Mouse (Mus musculus) natural killer cell, adult 2 months (primary cell): ENCODE data around the gene Gm9758.
"Not testable (repeated sequence)": the region's sequence is repeated elsewhere in the genome, so short reads cannot be mapped to it uniquely, and the experiment has no call there.

Experiments
- DNase-seq, 2 experiments: peaks; one replicate each; pipeline ENCODE4 v3.0.0; 2022; ENCODE audit warnings: low spot score in 2 of 2

The Gm9758 gene

DNA sequence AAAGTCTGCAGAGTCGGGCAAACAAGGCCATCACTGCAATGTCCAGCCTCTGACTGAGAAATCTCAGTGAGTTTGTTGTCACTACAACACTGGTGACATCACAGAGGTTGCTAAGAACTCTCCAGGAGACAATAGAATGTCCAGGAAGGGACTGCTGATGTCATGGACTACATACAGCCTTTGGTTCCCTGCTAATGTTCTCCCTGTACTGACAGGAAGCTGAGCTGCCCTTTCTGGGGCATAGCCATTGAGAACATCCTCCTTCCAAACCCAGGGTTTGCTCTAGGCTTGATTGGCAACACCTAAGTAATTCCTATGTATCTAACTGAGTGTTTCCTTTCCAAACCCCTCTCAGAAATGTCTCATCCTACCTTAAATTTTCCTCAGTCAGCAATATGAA lies at the start of gene Gm9758:
Gm9758 (minus strand) TSS at position 101 of the 400 bp plus-strand sequence.
- DNase-seq = not testable (repeated sequence)

DNA sequence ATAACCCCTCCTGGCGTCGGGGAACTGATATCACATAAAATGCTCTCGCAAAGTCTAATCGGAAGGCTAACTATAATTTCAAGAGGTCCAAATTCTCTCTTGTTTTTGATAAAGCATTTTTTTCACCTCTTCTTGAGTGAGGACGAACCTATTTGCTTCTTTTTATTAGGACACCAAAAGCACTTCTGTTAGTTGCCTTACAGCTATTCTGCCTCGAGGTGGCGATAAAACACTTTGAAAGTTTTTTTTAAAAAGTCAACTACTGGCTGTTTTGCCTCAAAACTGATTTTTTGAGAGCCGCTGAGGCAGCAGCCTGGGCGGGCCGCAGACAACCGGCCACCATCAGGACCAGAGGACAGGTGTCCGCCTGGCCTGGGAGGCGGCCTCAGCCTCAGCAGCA lies 49.1 kb upstream of the Gm9758 start:
- not testable (repeated sequence) for DNase-seq

DNA sequence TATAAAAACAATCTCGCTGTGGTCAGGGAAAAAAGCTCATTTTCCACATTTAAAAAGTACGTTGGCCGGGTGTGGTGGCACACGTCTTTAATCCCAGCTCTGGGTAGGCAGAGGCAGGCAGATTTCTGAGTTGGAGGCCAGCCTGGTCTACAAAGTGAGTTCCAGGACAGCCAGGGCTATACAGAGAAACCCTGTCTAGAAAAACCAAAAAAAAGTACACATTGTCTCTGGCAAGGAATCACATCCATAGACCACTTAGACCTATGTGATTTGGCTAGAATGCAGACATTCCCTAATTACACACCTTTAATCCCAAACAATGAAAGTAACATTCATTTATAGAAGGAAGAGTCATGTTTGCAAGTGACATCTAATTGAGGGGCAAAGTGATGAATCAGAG lies 46.8 kb upstream of the Gm9758 start:
- not testable (repeated sequence) for DNase-seq

DNA sequence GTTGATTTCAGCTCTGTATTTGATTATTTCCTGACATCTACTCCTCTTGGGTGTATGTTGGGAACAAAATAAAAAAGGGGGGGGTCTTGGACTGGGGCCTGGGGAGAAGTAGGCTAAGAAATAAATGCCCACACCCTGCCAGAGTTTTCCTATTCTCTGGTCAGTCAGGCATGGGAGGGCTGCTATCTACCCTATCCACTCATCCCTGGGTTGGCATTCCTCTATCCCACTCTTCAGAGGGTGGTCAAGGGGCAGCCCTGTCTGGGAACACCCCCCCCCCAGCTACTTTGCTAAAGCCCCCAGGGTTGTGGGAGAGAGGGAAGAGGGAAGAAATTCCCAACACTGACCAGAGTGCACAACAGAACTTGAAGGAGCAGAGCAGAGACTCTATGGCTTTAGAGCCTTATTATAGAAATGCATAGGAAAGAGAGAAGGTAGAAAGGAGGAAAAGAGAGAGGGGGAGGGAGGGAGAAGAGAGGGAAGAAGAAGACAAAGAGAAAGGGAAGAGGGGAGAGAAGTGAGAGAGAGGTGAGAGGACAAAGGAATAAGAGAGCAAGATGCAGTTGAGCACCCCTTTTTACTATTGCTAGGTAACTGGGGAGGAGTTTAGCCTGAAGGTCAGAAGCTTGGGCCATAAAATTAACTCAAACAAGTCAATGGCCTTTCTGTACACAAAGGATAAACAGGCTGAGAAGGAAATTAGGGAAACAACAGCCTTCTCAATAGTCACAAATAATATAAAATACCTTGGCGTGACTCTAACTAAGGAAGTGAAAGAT lies 41.4 kb upstream of the Gm9758 start:
- not testable (repeated sequence) for DNase-seq

DNA sequence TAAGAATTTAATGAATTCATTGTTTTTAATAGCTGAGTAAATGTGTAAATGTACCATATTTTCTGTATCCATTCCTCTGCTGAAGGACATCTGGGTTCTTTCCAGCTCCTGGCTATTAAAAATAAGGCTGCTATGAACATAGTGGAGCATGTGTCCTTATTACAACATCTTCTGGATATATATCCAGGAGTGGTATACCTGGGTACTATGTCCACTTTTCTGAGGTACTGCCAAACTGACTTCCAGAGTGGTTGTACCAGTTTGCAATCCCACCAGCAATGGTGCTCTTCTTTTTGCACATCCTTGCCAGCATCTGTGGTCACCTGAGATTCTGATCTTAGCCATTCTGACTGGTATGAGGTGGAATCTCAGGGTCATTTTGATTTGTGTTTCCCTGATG lies 38.9 kb upstream of the Gm9758 start:
- DNase-seq = not testable (repeated sequence)

DNA sequence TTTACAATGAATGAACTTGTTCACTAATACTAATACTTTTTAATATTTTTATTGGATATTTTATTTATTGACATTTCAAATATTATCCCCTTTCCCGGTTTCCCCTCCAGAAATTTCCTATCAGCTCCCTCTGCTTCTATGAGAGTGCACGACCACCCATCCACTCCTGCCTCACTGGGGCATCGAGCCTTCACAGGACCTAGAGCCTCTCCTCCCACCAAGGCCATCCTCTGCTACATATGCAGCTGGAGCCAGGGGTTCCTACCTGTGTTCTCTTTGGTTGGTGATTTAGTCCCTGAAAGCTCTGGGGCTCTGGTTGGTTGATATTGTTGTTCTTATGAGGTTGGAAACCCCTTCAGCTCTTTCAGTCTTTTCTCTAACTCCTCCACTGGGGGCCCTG lies 38.0 kb upstream of the Gm9758 start:
- DNase-seq = not testable (repeated sequence)

DNA sequence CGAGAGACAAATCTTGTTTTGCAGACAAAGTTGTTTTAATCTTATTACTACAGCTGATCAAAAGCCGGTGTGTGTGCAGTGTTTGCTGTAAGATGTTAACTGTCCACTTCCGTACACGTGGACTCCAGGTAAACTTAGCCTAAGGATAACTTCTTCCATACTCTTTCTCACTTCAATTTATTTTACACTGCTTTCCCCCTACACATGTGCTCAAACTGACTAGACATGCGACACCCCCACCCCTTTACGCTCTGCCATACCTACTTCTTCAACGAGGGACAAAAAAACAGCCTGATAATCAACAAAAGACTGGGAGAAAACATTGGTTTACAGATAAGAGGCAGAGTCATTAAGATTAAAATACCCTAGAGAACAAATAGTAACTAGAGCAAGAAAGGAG lies 37.1 kb upstream of the Gm9758 start:
- DNase-seq = not testable (repeated sequence)

DNA sequence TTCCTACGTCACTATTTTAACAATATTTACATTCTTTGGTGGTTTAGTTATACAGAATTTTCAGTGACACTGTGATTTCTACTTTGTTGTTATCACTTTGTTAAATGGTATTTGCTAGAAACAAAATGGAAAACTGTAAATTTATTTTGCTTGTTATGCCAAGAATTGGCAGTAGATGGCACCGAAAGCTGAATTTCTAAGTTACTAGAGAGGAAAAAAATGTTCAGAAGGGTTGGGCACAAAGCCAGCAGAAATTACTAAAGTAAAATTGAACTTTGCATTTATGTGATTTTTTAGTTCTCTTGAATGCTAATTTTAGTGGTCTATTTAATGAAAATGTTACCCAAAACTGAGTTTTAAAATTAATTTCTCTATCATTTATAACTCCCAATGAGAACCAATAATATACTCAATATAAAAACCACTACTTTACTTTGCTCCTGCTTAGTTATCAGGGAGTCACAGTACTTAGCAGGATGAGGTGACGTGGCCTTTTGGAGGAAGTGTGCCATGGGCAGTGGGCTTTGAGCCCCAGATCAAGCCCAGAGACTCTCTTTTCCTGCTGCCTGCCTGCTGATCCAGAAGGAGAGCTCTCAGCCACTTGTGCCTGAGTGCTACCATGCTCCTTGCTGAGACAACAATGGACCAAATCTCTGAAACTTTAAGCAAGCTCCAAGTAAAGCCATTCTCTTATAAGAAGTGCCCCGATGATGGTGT lies 32.9 kb upstream of the Gm9758 start:
- DNase-seq = not testable (repeated sequence)

DNA sequence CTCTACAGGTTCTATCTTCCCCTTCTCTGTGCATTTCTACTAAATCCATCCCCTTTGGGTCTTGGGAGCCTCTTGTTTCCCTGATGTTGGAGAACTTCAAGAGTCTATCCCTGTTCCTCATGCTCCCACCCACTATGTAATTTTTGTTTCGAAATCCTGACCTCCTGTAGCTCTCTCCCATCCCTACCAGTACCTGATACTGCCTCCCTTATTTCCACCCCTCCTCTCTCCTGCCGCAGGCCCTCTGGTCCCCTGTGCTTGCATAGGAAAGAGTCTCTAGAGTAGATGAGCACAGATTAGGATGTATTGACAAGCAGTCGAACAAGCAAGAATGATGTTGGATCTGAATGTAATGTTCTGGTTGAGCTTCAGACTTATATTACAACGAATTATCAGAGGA lies 30.8 kb upstream of the Gm9758 start:
- DNase-seq = not testable (repeated sequence)

DNA sequence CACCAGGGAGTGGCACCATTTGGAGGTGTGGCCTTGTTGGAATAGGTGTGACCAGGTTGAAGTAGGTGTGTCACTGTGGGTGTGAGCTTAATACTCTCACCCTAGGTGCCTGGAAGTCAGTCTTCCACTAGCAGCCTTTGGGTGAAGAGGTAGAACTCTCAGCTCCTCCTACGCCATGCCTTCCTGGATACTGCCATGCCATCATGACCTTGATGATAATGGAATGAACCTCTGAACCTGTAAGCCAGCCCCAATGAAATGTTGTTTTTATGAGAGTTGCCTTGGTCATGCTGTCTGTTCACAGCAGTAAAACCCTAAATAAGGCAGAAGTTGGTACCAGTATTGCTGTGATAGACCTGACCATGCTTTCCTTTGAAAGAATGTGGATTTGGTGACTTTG lies 26.3 kb upstream of the Gm9758 start:
- not testable (repeated sequence) for DNase-seq

DNA sequence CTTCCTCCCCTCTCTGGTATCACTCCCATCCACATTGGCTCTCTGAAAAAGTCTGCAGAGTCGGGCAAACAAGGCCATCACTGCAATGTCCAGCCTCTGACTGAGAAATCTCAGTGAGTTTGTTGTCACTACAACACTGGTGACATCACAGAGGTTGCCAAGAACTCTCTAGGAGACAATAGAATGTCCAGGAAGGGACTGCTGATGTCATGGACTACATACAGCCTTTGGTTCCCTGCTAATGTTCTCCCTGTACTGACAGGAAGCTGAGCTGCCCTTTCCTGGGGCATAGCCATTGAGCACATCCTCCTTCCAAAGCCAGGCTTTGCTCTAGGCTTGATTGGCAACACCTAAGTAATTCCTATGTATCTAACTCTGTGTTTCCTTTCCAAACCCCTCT lies 23.6 kb upstream of the Gm9758 start, which contains the start of gene Speer4e:
Speer4e (minus strand) TSS at position 101 of the 400 bp plus-strand sequence.
- not testable (repeated sequence) for DNase-seq

DNA sequence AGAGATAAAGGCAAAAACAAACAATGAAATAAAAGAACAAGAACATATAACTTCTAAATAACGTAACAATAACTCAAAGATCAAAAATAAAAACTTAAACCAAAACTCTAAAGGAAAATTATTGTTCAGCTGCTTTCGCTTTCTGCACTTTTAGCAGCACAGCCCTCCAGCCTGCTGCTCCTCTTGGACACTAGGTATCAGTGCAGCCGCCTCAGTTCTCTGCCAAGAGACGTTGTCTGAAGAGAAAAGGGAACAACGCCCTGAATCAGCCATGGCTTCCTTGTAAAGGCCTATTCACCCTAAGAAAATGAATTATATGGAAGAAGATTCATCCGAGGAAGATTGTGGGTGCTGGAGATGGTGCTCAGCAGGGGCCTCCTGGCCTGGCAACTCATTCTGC lies 19.0 kb upstream of the Gm9758 start:
- DNase-seq = not testable (repeated sequence)

DNA sequence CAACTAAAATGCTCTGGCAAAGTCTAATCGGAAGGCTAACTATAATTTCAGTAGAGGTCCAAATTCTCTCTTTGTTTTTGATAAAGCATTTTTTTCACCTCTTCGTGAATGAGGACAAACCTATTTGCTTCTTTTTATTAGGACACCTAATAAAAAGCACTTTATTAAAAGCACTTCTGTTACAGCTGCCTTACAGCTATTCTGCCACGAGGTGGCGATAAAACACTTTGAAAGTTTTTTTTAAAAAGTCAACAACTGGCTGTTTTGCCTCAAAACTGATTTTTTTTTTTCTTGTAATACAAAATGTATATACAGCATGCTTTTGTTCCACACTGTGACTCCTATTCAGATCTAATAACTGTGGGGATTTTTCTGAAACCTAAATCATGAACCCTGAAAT lies 12.3 kb upstream of the Gm9758 start:
- not testable (repeated sequence) for DNase-seq

DNA sequence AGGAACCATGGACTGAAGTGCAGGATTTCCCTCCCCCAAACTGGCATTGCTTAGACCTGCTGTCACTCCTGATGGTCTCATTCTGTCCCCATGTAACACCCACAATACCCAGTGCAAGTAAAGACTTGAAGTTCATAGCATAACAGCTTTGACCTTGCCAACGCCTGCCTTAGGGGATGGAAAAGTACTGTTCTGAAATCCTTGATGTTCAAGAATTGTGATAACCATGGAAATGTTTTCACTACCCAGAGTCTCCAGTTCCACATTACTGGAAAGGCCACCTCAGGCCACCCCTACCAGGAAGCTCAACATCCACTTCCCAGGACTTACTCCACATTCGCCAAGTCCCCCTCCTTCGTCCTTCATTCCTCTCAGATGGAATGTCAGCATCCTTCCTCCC lies 338 bp downstream of the Gm9758 start:
- not testable (repeated sequence) for DNase-seq

DNA sequence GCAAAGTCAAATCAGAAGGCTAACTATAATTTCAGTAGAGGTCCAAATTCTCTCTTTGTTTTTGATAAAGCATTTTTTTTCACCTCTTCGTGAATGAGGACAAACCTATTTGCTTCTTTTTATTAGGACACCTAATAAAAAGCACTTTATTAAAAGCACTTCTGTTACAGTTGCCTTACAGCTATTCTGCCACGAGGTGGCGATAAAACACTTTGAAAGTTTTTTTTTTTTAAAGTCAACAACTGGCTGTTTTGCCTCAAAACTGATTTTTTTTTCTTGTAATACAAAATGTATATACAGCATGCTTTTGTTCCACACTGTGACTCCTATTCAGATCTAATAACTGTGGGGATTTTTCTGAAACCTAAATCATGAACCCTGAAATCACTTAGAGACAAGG lies 11.2 kb downstream of the Gm9758 start:
- not testable (repeated sequence) for DNase-seq

DNA sequence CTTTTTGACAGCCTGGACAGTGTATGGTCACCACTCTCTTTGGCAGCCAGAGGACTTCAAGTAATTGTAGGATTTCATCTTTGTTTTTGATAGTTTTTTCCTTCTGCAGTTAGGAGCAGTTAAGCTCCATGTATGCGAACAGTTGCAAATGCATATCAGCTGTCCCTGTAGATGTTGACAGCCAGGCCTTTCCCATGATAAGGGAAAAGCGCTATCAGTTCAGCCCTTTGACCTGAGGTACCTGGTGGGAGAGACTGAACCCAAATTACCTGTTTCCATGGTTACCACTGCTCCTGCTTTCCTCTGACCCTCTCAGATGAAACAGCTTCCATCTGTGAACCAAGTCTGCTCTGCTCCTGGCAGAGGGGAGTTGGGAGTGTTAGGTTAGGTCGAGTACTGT lies 22.5 kb downstream of the Gm9758 start:
- no peak for DNase-seq

DNA sequence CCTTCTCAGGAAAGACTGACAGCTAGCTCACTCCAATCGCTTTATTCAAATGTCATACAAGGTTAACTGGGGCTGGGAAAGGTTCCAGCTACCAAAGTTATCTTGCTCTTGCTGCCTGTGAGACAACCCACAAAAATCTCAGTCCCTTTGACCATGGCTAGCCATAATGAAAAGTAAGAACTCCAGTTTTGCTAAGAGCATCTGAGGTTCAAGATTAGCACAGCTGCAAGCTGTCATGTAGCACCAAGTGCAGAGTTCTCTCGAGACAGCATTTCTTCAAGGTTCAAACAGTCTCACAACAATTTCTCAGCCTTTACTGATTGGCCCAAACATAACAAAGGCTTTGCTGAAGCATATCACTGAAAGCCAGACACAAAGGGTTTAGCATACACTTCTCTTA lies 29.4 kb downstream of the Gm9758 start:
- not testable (repeated sequence) for DNase-seq
